Mouse (Mus musculus) WW6 (cell line): ENCODE data around the gene Auts2.

ENCODE experiments used
- DNase-seq: peaks from one replicate; pipeline ENCODE4 v3.0.0-alpha.2; 2013; ENCODE audit warnings: low read depth, low spot score

Gene Auts2

GRCm38 (mm10) chr5:131531744-131532552 is 1011.2 kb downstream of the Auts2 start:
- no peak for DNase-seq

- no peak for DNase-seq
These were observed 1012.3 kb downstream of the Auts2 start for GRCm38 (mm10) chr5:131530828-131531227.

- peak; percentile 65 for DNase-seq
These were observed 1016.5 kb downstream of the Auts2 start for GRCm38 (mm10) chr5:131526666-131527065.

- DNase-seq, result no peak
These were observed 1018.2 kb downstream of the Auts2 start for GRCm38 (mm10) chr5:131524900-131525465.

- no peak for DNase-seq
These were observed 1023.6 kb downstream of the Auts2 start for GRCm38 (mm10) chr5:131519560-131519959.

GRCm38 (mm10) chr5:131517677-131518076 is 1025.5 kb downstream of the Auts2 start:
- no peak for DNase-seq

- DNase-seq, result no peak
These were observed 1027.3 kb downstream of the Auts2 start for GRCm38 (mm10) chr5:131515707-131516407.

GRCm38 (mm10) chr5:131513753-131514152 is 1029.4 kb downstream of the Auts2 start:
- no peak for DNase-seq

- no peak for DNase-seq
These were observed 1030.5 kb downstream of the Auts2 start for GRCm38 (mm10) chr5:131512617-131513016.

GRCm38 (mm10) chr5:131510659-131511058 is 1032.5 kb downstream of the Auts2 start:
- DNase-seq, result no peak

GRCm38 (mm10) chr5:131509315-131509714 is 1033.8 kb downstream of the Auts2 start:
- DNase-seq, result no peak

- DNase-seq, result no peak
These were observed 1044.3 kb downstream of the Auts2 start for GRCm38 (mm10) chr5:131498865-131499264.

- DNase-seq, result no peak
These were observed 1046.5 kb downstream of the Auts2 start for GRCm38 (mm10) chr5:131496517-131497216.

- no peak for DNase-seq
These were observed 1048.6 kb downstream of the Auts2 start for GRCm38 (mm10) chr5:131494564-131494963.

GRCm38 (mm10) chr5:131492535-131492934 is 1050.6 kb downstream of the Auts2 start:
- DNase-seq, result peak; percentile 57

- DNase-seq, result no peak
These were observed 1051.3 kb downstream of the Auts2 start for GRCm38 (mm10) chr5:131491843-131492242.

GRCm38 (mm10) chr5:131490811-131491210 is 1052.3 kb downstream of the Auts2 start:
- peak; percentile 62 for DNase-seq

GRCm38 (mm10) chr5:131489846-131490245 is 1053.3 kb downstream of the Auts2 start:
- no peak for DNase-seq

GRCm38 (mm10) chr5:131486527-131486926 is 1056.6 kb downstream of the Auts2 start:
- no peak for DNase-seq

- DNase-seq, result no peak
These were observed 1067.9 kb downstream of the Auts2 start for GRCm38 (mm10) chr5:131475278-131475677.

- DNase-seq, result no peak
These were observed 1074.5 kb downstream of the Auts2 start for GRCm38 (mm10) chr5:131468609-131469008.

GRCm38 (mm10) chr5:131466131-131466530 is 1077.0 kb downstream of the Auts2 start:
- no peak for DNase-seq
